Mouse (Mus musculus) intestine, embryonic 14.5 days (tissue): ENCODE results near the gene Mmp24. TPM values are rescaled to one million over a fixed set of nuclear protein-coding genes. Genes with fewer than 3 reads are reported as not detected.

Source experiments
- ATAC-seq: fragments of 200-750 bp; cut with Nextera tagmentation; replicated peaks from 2 replicates; pipeline ENCODE4 v1.8.0; 2017; ENCODE audit warnings: low read depth, moderate number of reproducible peaks, moderate TSS enrichment, moderate library complexity; ENCODE audit not compliant: low FRiP score, low TSS enrichment
- DNase-seq: peaks from one replicate; pipeline ENCODE4 v3.0.0-alpha.2; 2018; ENCODE audit warnings: low spot score
- H3K27ac ChIP-seq: fragments of 300-500 bp; sonication (generic); 2 replicates; pipeline ENCODE4 v1.5.1; 2014; ENCODE audit warnings: low read depth, mild to moderate bottlenecking, control low read depth
- H3K27me3 ChIP-seq: fragments of 300-500 bp; sonication (generic); replicated peaks from 2 replicates; pipeline ENCODE4 v1.6.1; 2014; ENCODE audit warnings: low read length, control low read depth; ENCODE audit not compliant: control insufficient read depth, insufficient read depth
- H3K36me3 ChIP-seq: fragments of 300-500 bp; sonication (generic); 2 replicates; pipeline ENCODE4 v1.6.1; 2014; ENCODE audit warnings: low read length, control low read depth; ENCODE audit not compliant: control insufficient read depth, insufficient read depth
- H3K4me1 ChIP-seq: fragments of 300-500 bp; sonication (generic); replicated peaks from 2 replicates; pipeline ENCODE4 v1.6.1; 2014; ENCODE audit warnings: low read length, control low read depth, mixed read lengths; ENCODE audit not compliant: control insufficient read depth, insufficient read depth
- H3K4me2 ChIP-seq: fragments of 300-500 bp; sonication (generic); 2 replicates; pipeline ENCODE4 v1.6.1; 2014; ENCODE audit warnings: low read length
- H3K4me3 ChIP-seq: fragments of 300-500 bp; sonication (generic); 2 replicates; pipeline ENCODE4 v1.5.1; 2014; ENCODE audit warnings: low read depth, low read length, control low read depth, mixed read lengths
- H3K9ac ChIP-seq: fragments of 300-500 bp; sonication (generic); 2 replicates; pipeline ENCODE4 v1.6.1; 2014; ENCODE audit warnings: mild to moderate bottlenecking, low read length
- H3K9me3 ChIP-seq: fragments of 300-500 bp; sonication (generic); 2 replicates; pipeline ENCODE4 v1.6.1; 2016; ENCODE audit warnings: low read length, control low read depth; ENCODE audit not compliant: control insufficient read depth
- WGBS: fragments of 180-500 bp; shearing (Covaris S2); extraction: QIAGEN DNeasy Blood & Tissue Kit; methylation state at CpG from one replicate; pipeline ENCODE4 v1.1.7; 2014; 5-methylcytosine and 5-hydroxymethylcytosine counted together
- polyA plus RNA-seq: library from polyadenylated mRNA; unstranded; fragments of >200 nt; fragmentation: Nextera tagmentation; extraction: Ambion mirVana; gene quantifications from 2 replicates; pipeline ENCODE4 v1.2.1, GENCODE M21; 2014

The Mmp24 gene
- polyA plus RNA-seq, 1 experiment from 2014 or later, result 0.55 TPM

GRCm38 (mm10) chr2:155737803-155738202 is 37.3 kb upstream of the Mmp24 start:
- no peaks in the 10 kb centered on the region for H3K36me3 ChIP-seq
- H3K4me1 ChIP-seq, result no peaks in the 10 kb centered on the region
- H3K9me3 ChIP-seq, result no peaks in the 10 kb centered on the region
- no peaks in the 10 kb centered on the region for H3K27me3 ChIP-seq
- no peak overlapping the region for H3K4me2 ChIP-seq
- no peak overlapping the region for H3K4me3 ChIP-seq
- no peak overlapping the region for H3K27ac ChIP-seq
- H3K9ac ChIP-seq, result no peak overlapping the region
- WGBS, result 79% methylated on average over 9 of the region's 9 CpGs
- ATAC-seq (no peak), DNase-seq (no peak)

- Histone ChIP-seq H3K4me2 (no peak overlapping the region), H3K36me3 (no peaks in the 10 kb centered on the region), H3K4me1 (no peaks in the 10 kb centered on the region), H3K9me3 (no peaks in the 10 kb centered on the region), H3K4me3 (no peak overlapping the region), H3K27ac (no peak overlapping the region), H3K9ac (no peak overlapping the region), H3K27me3 (no peaks in the 10 kb centered on the region)
- WGBS, result 72% methylated on average over 11 of the region's 11 CpGs
- no peak for ATAC-seq
- no peak for DNase-seq
Observed at GRCm38 (mm10) chr2:155742211-155742610, 32.9 kb upstream of the Mmp24 start.

DNA sequence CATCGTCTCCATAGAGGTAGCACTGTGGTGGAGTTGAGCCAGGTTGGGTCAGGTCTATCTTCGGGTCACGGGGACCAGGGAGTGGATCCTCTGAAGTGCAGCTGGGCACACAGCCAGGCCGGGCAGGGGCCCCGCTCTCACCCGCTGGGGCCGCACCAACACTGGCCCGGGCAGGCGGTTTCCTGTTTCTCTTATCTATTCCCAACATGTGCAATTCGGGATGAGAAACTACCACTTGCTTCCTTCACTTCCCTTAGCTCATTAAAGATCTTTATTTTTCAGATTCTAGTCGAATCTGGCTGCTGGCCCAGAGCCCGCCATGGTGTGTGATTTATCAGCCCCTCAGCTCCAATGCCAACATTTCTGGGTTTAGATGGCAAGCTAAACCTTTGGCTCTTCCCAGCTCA is 32.2 kb upstream of the Mmp24 start:
- Histone ChIP-seq H3K9ac (no peak overlapping the region), H3K9me3 (no peaks in the 10 kb centered on the region), H3K27me3 (no peaks in the 10 kb centered on the region), H3K27ac (no peak overlapping the region), H3K4me3 (no peak overlapping the region), H3K4me2 (no peak overlapping the region), H3K4me1 (no peaks in the 10 kb centered on the region), H3K36me3 (no peaks in the 10 kb centered on the region)
- ATAC-seq (no peak), DNase-seq (no peak)
- WGBS, result 70% methylated on average over 12 of the region's 12 CpGs

GRCm38 (mm10) chr2:155743351-155743750 is 31.8 kb upstream of the Mmp24 start:
- H3K9me3 ChIP-seq, result no peaks in the 10 kb centered on the region
- H3K27me3 ChIP-seq, result no peaks in the 10 kb centered on the region
- no peak for DNase-seq
- H3K27ac ChIP-seq, result no peak overlapping the region
- no peaks in the 10 kb centered on the region for H3K4me1 ChIP-seq
- 86% methylated on average over 9 of the region's 9 CpGs for WGBS
- no peak overlapping the region for H3K9ac ChIP-seq
- H3K36me3 ChIP-seq, result no peaks in the 10 kb centered on the region
- no peak overlapping the region for H3K4me2 ChIP-seq
- ATAC-seq, result no peak
- no peak overlapping the region for H3K4me3 ChIP-seq

GRCm38 (mm10) chr2:155745487-155745886 is 29.7 kb upstream of the Mmp24 start:
- DNase-seq (no peak), ATAC-seq (no peak)
- Histone ChIP-seq H3K9me3 (no peaks in the 10 kb centered on the region), H3K4me3 (no peak overlapping the region), H3K4me1 (no peaks in the 10 kb centered on the region), H3K4me2 (no peak overlapping the region), H3K36me3 (no peaks in the 10 kb centered on the region), H3K27ac (no peak overlapping the region), H3K9ac (no peak overlapping the region), H3K27me3 (no peaks in the 10 kb centered on the region)
- 55% methylated on average over 3 of the region's 3 CpGs for WGBS

DNA sequence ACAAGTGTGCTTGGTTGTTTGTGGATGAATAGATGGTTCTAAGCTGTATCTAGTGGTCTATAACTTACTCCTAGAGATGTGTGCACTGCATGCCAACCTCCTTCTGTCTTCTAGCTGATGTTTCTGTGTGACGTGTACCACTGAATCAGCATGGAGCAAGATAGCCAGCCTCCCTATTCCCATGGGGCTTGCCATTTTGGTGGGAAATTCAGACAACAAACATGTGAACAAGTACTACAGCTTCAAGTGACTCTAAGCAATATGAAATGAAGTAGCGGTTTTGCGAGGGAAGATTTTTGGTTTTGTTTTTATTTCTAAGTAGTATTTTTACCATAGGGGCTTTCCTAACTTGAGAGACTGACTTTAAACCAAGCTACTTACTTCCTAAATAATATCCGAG is 25.7 kb upstream of the Mmp24 start:
- ATAC-seq (no peak), DNase-seq (no peak)
- Histone ChIP-seq H3K9me3 (no peaks in the 10 kb centered on the region), H3K27me3 (no peaks in the 10 kb centered on the region), H3K27ac (no peak overlapping the region), H3K4me2 (no peak overlapping the region), H3K36me3 (no peaks in the 10 kb centered on the region), H3K4me1 (no peaks in the 10 kb centered on the region), H3K9ac (no peak overlapping the region), H3K4me3 (no peak overlapping the region)
- WGBS, result 90% methylated on average over 4 of the region's 4 CpGs

GRCm38 (mm10) chr2:155751014-155751786 is 23.9 kb upstream of the Mmp24 start, which contains the start of gene Procr:
Procr (plus strand) TSS chr2:155751117.
- ATAC-seq, result peak; percentile 62; the same call in 1 of the 2 replicates
- Histone ChIP-seq H3K4me3 (peak within 1 kb of the TSS; percentile 41), H3K4me1 (no peaks in the 10 kb centered on the region), H3K36me3 (no peaks in the 10 kb centered on the region), H3K27ac (no peak within 1 kb of the TSS), H3K9me3 (no peaks in the 10 kb centered on the region), H3K4me2 (peak within 1 kb of the TSS; percentile 56), H3K9ac (peak within 1 kb of the TSS; percentile 39), H3K27me3 (no peaks in the 10 kb centered on the region)
- DNase-seq, result peak; percentile 67
- 2% methylated on average over 25 of the region's 25 CpGs for WGBS

DNA sequence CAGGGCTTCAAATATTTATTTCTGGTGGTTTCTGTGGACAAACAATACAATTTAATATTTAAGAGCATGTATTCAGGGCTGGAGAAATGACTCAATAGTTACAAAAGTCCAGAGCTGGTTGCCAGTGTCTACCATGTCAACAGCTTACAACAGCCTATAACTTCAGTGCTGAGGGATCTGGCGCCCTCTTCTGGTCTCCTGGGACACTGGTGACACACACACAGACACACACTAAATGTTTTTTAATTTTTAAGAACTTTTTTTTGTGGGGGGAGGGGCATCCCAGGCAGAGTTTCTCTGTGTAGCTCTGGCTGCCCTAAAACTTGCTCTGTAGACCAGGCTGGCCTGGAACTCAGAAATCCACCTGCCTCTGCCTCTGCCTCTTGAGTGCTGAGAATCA is 19.4 kb upstream of the Mmp24 start:
- Histone ChIP-seq H3K4me2 (no peak overlapping the region), H3K27ac (no peak overlapping the region), H3K4me3 (no peak overlapping the region), H3K9me3 (no peaks in the 10 kb centered on the region), H3K4me1 (no peaks in the 10 kb centered on the region), H3K9ac (no peak overlapping the region), H3K36me3 (no peaks in the 10 kb centered on the region), H3K27me3 (no peaks in the 10 kb centered on the region)
- WGBS, result 4% methylated on average over 1 of the region's 1 CpGs
- ATAC-seq (no peak), DNase-seq (no peak)
